Mouse (Mus musculus) kidney, embryonic 15.5 days (tissue): Measurements from ENCODE around the gene Mettl18. TPM values are rescaled to one million over a fixed set of nuclear protein-coding genes. Genes with fewer than 3 reads are reported as not detected.
A peak's percentile ranks its signal among the peaks of the same experiment; 100 is the strongest.

Experiments used
- ATAC-seq: fragments of 200-750 bp; cut with Nextera tagmentation; replicated peaks from 2 replicates; pipeline ENCODE4 v1.8.0; 2017; ENCODE audit warnings: moderate TSS enrichment; ENCODE audit not compliant: low FRiP score
- H3K27ac ChIP-seq: fragments of 300-500 bp; sonication (generic); 2 replicates; pipeline ENCODE4 v1.5.1; 2015; ENCODE audit warnings: mild to moderate bottlenecking, inconsistent platforms
- H3K27me3 ChIP-seq: fragments of 300-500 bp; sonication (generic); 2 replicates; pipeline ENCODE4 v1.6.1; 2015; ENCODE audit warnings: inconsistent platforms
- H3K36me3 ChIP-seq: fragments of 300-500 bp; sonication (generic); 2 replicates; pipeline ENCODE4 v1.6.1; 2015; ENCODE audit warnings: inconsistent platforms
- H3K4me1 ChIP-seq: fragments of 300-500 bp; sonication (generic); 2 replicates; pipeline ENCODE4 v1.6.1; 2015; ENCODE audit warnings: inconsistent platforms
- H3K4me2 ChIP-seq: fragments of 300-500 bp; sonication (generic); 2 replicates; pipeline ENCODE4 v1.6.1; 2015; ENCODE audit warnings: moderate library complexity, mild to moderate bottlenecking, inconsistent platforms
- H3K4me3 ChIP-seq: fragments of 300-500 bp; sonication (generic); replicated peaks from 2 replicates; pipeline ENCODE4 v1.5.1; 2015; ENCODE audit warnings: mild to moderate bottlenecking, inconsistent platforms
- H3K9ac ChIP-seq: fragments of 300-500 bp; sonication (generic); 2 replicates; pipeline ENCODE4 v1.6.1; 2015; ENCODE audit warnings: mild to moderate bottlenecking, inconsistent platforms
- H3K9me3 ChIP-seq: fragments of 300-500 bp; sonication (generic); replicated peaks from 2 replicates; pipeline ENCODE4 v1.6.1; 2016; ENCODE audit warnings: inconsistent platforms
- WGBS: fragments of 180-500 bp; shearing (Covaris S2); methylation state at CpG from one replicate; pipeline ENCODE4 v1.1.7; 2015; ENCODE audit warnings: mixed read lengths; 5-methylcytosine and 5-hydroxymethylcytosine counted together
- polyA plus RNA-seq: library from polyadenylated mRNA; unstranded; fragments of >200 nt; fragmentation: Nextera tagmentation; extraction: Ambion mirVana; gene quantifications from 2 replicates; pipeline ENCODE4 v1.2.1, GENCODE M21; 2015

The Mettl18 gene
- 10.8 and 11.6 TPM in 2 replicates for polyA plus RNA-seq

- 3% methylated on average over 43 of the region's 43 CpGs for WGBS
- Histone ChIP-seq H3K27ac (peak within 1 kb of the TSS; percentile 88), H3K4me1 (peaks cover 10% of the 10 kb centered on the region), H3K4me2 (peak within 1 kb of the TSS; percentile 62), H3K9ac (peak within 1 kb of the TSS; percentile 70), H3K36me3 (0 out of 2 replicates have a peak, but pooled peaks cover 5% of the 10 kb centered on the region), H3K9me3 (no peaks in the 10 kb centered on the region), H3K27me3 (no peaks in the 10 kb centered on the region), H3K4me3 (peak within 1 kb of the TSS; percentile 74)
- ATAC-seq, result peak; percentile 97
Observed at GRCm38 (mm10) chr1:163994721-163995608, at the start of gene Mettl18, which contains the start of gene BC055324. Gene Mettl18 (plus strand): TSS chr1:163994889. Gene BC055324 (minus strand): TSS chr1:163994796.

DNA sequence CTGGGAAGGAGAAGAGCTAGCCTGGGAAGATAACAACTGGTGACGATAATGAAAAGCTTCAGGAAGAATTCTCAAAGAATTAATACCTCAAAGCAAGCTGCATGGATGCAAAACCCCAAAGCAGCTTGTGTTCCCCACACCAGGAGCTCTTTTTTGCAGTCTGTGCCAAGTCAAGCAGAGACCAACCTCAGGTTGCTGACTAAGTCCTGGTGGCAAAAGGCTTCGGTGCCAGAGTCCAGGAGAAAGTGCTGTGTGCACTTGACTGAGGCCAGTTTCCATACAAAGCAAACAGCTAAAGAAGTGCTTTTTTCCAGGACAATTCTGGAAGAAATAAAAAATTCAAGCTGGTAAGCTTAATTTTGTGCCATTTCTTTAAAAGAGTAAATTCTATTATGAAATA is 41.3 kb upstream of the Mettl18 start:
- Histone ChIP-seq H3K9me3 (no peaks in the 10 kb centered on the region), H3K9ac (no peak overlapping the region), H3K36me3 (peaks cover 85% of the 10 kb centered on the region), H3K27ac (no peak overlapping the region), H3K4me3 (no peak overlapping the region), H3K4me1 (no peaks in the 10 kb centered on the region), H3K4me2 (no peak overlapping the region), H3K27me3 (no peaks in the 10 kb centered on the region)
- no peak for ATAC-seq
- WGBS, result 89% methylated on average over 2 of the region's 2 CpGs

DNA sequence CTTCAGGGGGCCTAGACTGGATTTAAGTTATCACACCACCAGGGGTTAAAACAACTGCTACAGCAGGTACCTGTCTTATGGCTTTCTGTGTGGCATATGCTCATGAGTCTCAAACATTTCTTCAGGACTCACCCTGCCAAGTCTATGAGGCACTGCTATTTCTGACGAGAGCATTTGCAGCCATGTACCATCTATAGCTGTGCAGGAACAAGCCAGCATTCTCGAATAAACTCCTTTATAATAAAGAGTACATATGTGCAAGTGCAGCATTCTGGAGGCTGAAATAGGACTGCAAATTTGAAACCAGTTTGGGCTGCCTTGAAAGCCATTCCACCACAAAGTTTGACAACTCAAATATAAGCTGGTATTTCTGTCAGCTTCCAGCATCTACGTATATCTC is 36.7 kb upstream of the Mettl18 start:
- H3K4me2 ChIP-seq, result no peak overlapping the region
- ATAC-seq, result no peak
- H3K9me3 ChIP-seq, result no peaks in the 10 kb centered on the region
- WGBS, result 91% methylated on average over 3 of the region's 3 CpGs
- no peaks in the 10 kb centered on the region for H3K27me3 ChIP-seq
- no peak overlapping the region for H3K27ac ChIP-seq
- no peaks in the 10 kb centered on the region for H3K4me1 ChIP-seq
- H3K9ac ChIP-seq, result no peak overlapping the region
- no peak overlapping the region for H3K4me3 ChIP-seq
- H3K36me3 ChIP-seq, result peaks cover 74% of the 10 kb centered on the region

- H3K4me1 ChIP-seq, result no peaks in the 10 kb centered on the region
- peaks cover 63% of the 10 kb centered on the region for H3K36me3 ChIP-seq
- no peaks in the 10 kb centered on the region for H3K9me3 ChIP-seq
- H3K27me3 ChIP-seq, result no peaks in the 10 kb centered on the region
- 92% methylated on average over 10 of the region's 10 CpGs for WGBS
- H3K9ac ChIP-seq, result no peak overlapping the region
- no peak overlapping the region for H3K4me2 ChIP-seq
- no peak for ATAC-seq
- H3K27ac ChIP-seq, result no peak overlapping the region
- H3K4me3 ChIP-seq, result no peak overlapping the region
Observed at GRCm38 (mm10) chr1:163964008-163964689, 30.5 kb upstream of the Mettl18 start.

- Histone ChIP-seq H3K4me3 (no peak overlapping the region), H3K9me3 (no peaks in the 10 kb centered on the region), H3K4me1 (no peaks in the 10 kb centered on the region), H3K27me3 (no peaks in the 10 kb centered on the region), H3K36me3 (peaks cover 38% of the 10 kb centered on the region), H3K9ac (no peak overlapping the region), H3K4me2 (no peak overlapping the region), H3K27ac (no peak overlapping the region)
- 59% methylated on average over 1 of the region's 1 CpGs for WGBS
- no peak for ATAC-seq
Observed at GRCm38 (mm10) chr1:163974471-163974870, 20.2 kb upstream of the Mettl18 start.

- Histone ChIP-seq H3K27me3 (no peaks in the 10 kb centered on the region), H3K4me2 (no peak overlapping the region), H3K4me1 (no peaks in the 10 kb centered on the region), H3K9me3 (no peaks in the 10 kb centered on the region), H3K4me3 (no peak overlapping the region), H3K9ac (no peak overlapping the region), H3K27ac (no peak overlapping the region), H3K36me3 (peaks cover 41% of the 10 kb centered on the region)
- ATAC-seq, result no peak
- WGBS, result 93% methylated on average over 2 of the region's 2 CpGs
Observed at GRCm38 (mm10) chr1:163975088-163975487, 19.6 kb upstream of the Mettl18 start.

DNA sequence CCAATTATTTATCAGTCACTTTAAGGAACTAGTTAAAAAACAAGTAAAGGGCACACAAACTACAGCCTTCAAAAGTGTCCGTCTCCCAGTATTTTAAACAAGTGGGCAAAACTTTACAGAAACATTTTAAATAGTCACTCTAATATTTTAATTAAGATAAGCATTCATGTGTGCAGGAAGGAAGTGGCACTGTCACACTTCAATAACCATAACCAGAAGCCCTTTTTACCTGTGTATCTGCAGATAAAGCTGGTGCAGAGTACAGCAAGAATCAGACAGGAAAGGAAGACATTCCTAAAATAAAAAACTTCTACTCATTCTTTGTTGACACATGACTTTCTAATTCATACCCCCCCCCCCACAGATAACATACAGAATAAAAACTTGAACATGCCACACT is 18.2 kb upstream of the Mettl18 start:
- H3K9me3 ChIP-seq, result no peaks in the 10 kb centered on the region
- H3K27ac ChIP-seq, result no peak overlapping the region
- WGBS, result 71% methylated on average over 1 of the region's 1 CpGs
- H3K9ac ChIP-seq, result no peak overlapping the region
- no peaks in the 10 kb centered on the region for H3K27me3 ChIP-seq
- no peak for ATAC-seq
- peaks cover 43% of the 10 kb centered on the region for H3K36me3 ChIP-seq
- no peak overlapping the region for H3K4me2 ChIP-seq
- no peaks in the 10 kb centered on the region for H3K4me1 ChIP-seq
- no peak overlapping the region for H3K4me3 ChIP-seq

DNA sequence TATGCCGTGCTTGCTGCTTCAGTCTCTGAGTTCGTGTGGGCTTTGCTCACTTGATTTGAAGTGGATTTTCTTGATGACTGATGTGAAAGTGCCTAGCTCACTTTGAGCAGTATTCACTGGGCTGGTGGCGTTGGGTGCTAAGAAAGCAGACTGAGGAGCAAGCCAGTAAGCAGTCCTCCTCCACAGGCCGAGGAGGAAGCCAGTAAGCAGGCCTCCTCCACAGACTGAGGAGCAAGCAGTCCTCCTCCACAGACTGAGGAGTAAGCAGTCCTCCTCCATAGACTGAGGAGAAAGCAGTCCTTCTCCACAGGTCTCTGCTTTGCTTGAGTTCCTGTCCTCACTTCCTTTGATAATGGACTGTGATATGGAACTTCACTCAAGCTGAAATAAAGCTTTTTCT is 2.3 kb upstream of the Mettl18 start:
- Histone ChIP-seq H3K4me1 (peaks cover 10% of the 10 kb centered on the region), H3K9me3 (no peaks in the 10 kb centered on the region), H3K36me3 (peaks cover 14% of the 10 kb centered on the region; the same call in 1 of the 2 replicates), H3K4me3 (no peak overlapping the region), H3K27ac (peak overlapping the region; percentile 6; the same call in 1 of the 2 replicates), H3K4me2 (no peak overlapping the region), H3K9ac (no peak overlapping the region), H3K27me3 (no peaks in the 10 kb centered on the region)
- WGBS, result 65% methylated on average over 4 of the region's 4 CpGs
- 0 out of 2 replicates have a peak, but pooled peaks have one; percentile 20 for ATAC-seq

DNA sequence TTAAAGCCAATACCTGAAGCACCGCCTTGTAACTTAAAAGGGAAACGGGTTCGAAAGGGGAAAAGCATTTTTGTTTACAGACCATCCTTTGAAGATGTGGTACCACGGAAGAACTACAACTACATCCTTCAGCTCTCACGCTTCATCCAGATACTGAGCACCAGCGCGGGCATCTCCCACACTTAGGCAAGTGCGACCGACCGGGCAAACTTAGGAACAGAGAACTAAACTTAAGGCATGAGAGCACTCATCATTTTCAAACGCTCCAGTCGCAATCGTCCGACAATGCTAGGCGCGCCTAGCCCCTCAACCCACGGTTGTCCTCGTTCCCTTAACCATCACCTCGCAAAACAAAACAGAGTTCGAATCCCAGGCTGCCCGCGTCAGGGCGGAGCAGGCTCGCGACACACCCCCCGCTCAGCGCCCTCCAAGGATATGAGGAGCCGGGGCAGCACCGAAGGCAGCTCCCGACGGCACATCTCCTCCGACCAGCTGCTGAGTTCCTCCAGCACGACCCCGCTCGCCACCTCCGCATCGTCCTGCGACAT is 442 bp upstream of the Mettl18 start:
- Histone ChIP-seq H3K27me3 (no peaks in the 10 kb centered on the region), H3K36me3 (0 out of 2 replicates have a peak, but pooled peaks cover 5% of the 10 kb centered on the region), H3K27ac (peak overlapping the region; percentile 73; the same call in 1 of the 2 replicates), H3K9me3 (no peaks in the 10 kb centered on the region), H3K4me2 (peak overlapping the region; percentile 62), H3K4me1 (peaks cover 10% of the 10 kb centered on the region), H3K4me3 (peak overlapping the region; percentile 74), H3K9ac (peak overlapping the region; percentile 70)
- peak; percentile 50 for ATAC-seq
- 1% methylated on average over 38 of the region's 38 CpGs for WGBS

GRCm38 (mm10) chr1:163995609-163995913 is 872 bp downstream of the Mettl18 start:
- Histone ChIP-seq H3K4me2 (peak overlapping the region; percentile 62), H3K27me3 (no peaks in the 10 kb centered on the region), H3K27ac (no peak overlapping the region), H3K9ac (peak overlapping the region; percentile 70), H3K36me3 (0 out of 2 replicates have a peak, but pooled peaks cover 5% of the 10 kb centered on the region), H3K9me3 (no peaks in the 10 kb centered on the region), H3K4me1 (peaks cover 10% of the 10 kb centered on the region), H3K4me3 (peak overlapping the region; percentile 74)
- ATAC-seq, result no peak
- WGBS, result 61% methylated on average over 2 of the region's 2 CpGs

DNA sequence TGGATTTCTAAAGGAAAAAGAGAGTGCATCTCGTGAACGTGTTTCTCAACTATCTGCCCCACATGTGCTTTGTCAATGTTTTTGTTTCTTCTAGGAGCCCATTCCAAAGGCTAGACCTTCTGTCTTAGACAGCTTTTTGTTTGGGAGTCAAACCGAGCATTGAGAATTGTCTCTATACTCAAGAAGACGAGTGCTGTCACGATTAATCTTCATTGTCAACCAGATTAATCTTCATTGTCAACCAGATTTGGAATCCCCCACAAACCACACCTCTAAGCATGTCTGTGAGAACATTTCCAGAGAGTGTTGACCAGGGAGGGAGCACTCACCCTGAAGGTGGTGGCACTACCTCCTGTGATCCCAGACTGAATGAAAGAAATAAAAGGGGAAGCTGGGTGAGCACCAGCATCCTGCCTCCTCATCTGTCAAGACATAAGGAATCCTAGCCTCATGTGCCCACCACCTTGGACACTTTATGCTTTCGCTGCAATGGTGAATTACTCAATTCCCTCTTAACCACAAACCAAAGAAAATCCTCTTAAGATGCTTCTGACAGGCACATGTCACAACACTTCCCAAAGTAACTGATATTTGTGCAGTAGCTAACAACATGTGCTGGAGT is 7.3 kb downstream of the Mettl18 start:
- H3K9me3 ChIP-seq, result no peaks in the 10 kb centered on the region
- 0 out of 2 replicates have a peak, but pooled peaks cover under 1% of the 10 kb centered on the region for H3K36me3 ChIP-seq
- no peak overlapping the region for H3K4me3 ChIP-seq
- no peak for ATAC-seq
- H3K27me3 ChIP-seq, result no peaks in the 10 kb centered on the region
- no peak overlapping the region for H3K27ac ChIP-seq
- no peak overlapping the region for H3K4me2 ChIP-seq
- no peaks in the 10 kb centered on the region for H3K4me1 ChIP-seq
- H3K9ac ChIP-seq, result no peak overlapping the region
- WGBS, result 75% methylated on average over 6 of the region's 6 CpGs
